Mouse (Mus musculus) monocyte, adult 5-6 weeks (primary cell): ENCODE data around the gene Pex11g. TPM values are rescaled to one million over a fixed set of nuclear protein-coding genes. Genes with fewer than 3 reads are reported as not detected.

Source experiments
- ATAC-seq: fragments of 153-309, 156-312 bp; replicated peaks from 2 replicates; pipeline ENCODE4 v1.8.0; 2017; ENCODE audit warnings: mild to moderate bottlenecking; ENCODE audit not compliant: low TSS enrichment, insufficient number of reproducible peaks, severe bottlenecking, poor library complexity, low FRiP score
- total RNA-seq: library from RNA; stranded (forward); fragments of 200-1000, 200-491, 200-594 nt; gene quantifications from 3 replicates; pipeline ENCODE4 v1.2.3, GENCODE M21; 2017

Gene Pex11g
- total RNA-seq, result 1.7 to 2.1 TPM in 2 of 3 replicates, not detected in the other

DNA sequence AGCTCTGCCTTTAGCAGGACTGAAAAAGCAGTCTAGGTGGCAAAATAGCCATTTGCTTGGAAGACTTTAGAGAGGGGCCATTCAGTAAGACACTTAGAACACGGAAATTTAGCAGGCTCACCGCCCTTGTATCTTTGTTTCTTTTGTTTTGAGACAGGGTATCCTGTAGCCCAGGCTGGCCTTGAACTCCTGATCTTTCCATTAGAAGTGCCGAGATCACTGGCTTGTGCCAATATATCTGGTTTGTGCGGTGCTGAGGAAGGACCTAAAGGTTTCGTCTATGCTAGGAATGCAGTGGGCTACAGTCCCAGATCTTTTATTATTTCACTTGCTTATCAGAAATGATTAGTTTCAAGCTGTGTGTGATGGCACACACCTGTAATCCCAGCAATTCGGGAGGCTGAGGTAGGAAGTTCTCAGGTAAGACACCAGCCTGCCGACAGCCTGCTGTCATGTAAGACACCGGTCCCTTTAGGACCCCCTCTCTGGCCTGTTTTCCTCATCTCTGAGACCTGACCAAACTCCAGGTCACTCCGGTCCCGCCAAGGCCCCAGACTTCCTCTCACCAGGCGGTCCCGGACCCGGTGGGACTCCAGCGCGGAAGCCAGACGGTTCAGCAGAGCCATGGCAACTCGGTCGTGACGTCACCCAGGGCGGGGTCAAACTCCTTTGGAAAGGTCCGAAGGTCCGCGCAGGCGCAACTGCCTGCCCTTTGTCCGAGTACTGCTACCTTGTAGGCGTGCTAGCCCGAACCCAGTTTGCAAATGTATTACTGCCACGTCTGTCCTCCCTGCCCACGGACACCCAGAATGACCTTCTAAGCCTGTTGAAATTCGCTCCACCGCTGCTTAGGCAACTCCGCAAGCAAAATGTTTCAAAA, at the start of gene Pex11g:
Gene Pex11g (minus strand): TSS at position 675 of the 880 bp plus-strand sequence.
- ATAC-seq, result peak; percentile 93

DNA sequence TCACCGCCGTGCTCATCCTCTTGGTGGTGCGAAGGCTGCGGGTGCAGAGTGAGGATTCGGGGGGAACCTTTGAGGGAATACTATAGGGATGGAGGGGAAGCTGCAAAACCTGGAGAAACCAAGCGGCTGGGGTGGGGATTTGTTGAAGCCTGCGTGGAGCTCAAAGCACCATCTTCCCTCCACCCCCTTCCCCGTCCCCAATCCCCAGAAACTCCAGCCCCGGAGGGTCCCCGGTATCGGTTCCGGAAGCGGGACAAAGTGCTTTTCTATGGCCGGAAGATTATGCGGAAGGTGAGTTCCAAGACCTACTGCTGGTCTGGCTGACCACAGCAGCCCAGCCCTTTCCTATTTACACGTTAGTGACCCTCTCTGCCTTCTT, 49.6 kb upstream of the Pex11g start:
- no peak for ATAC-seq

DNA sequence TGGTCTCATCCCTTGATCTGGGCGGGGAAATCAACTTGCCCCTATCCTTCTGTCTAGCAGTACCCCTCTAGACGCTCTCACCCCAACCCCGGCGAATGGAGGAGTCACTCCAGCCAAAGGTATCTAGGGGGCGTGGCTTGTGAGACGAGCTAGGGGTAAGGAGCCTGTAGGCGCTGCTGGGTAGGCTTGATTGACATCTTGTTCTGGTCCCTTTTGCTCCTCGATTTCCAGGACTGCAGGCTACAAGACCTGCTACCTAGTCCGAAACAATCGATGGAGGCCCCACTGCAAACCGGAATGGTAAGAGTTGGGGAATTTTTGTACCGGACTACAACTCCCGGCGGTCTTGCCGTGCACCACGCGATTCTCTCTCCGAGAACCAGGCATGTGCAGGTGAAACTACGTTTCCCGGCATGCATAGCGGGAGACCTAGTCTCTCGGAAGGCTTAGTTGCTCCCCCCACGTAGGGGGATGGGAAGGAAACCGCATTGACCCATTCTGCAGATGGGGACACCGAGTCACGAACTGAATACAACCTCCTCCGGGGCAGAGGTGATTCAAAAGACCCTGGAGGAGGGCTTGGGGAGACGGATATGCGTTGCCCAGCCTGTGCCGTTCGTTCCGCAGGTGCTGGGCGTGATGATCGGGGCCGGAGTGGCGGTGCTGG, 49.1 kb upstream of the Pex11g start:
- peak; percentile 79 for ATAC-seq

DNA sequence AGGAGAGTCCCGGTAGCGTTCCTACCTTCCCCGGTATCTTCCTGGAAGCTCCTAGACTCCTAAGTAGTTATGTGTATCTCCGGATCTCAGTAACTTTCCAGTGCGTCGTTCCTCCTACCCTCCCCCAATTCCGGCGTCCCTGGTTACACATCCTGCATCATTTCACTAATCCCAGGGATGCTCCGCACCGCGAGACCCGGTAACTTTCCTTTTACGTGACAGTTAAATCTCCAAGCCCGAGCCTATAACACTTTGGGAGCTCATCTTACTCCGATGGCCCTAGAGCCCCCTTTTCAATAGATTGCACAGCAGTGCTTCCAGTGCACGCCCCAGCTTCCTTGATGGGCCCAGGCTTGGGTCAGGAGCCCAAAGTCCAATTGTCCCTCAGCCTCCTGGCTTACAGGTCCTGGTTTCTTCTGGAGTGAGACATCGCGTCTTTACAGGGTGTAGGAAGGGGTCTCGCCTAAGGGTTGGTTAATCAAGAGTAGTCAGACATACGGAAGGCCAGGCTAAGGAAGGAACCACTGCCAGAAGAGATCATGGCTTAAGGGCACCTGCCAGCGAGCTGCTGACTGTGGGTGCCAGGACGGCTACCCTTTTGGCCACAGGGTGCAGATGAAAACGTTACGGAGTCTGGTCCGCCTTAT, 48.4 kb upstream of the Pex11g start:
- 0 out of 2 replicates have a peak, but pooled peaks have one; percentile 3 for ATAC-seq

- ATAC-seq, result peak; percentile 78
Observed at GRCm38 (mm10) chr8:3515260-3515671, 47.8 kb upstream of the Pex11g start, which contains the start of gene Pnpla6. Gene Pnpla6 (plus strand): TSS chr8:3515384.

- no peak for ATAC-seq
Observed at GRCm38 (mm10) chr8:3514681-3515247, 47.3 kb upstream of the Pex11g start.

DNA sequence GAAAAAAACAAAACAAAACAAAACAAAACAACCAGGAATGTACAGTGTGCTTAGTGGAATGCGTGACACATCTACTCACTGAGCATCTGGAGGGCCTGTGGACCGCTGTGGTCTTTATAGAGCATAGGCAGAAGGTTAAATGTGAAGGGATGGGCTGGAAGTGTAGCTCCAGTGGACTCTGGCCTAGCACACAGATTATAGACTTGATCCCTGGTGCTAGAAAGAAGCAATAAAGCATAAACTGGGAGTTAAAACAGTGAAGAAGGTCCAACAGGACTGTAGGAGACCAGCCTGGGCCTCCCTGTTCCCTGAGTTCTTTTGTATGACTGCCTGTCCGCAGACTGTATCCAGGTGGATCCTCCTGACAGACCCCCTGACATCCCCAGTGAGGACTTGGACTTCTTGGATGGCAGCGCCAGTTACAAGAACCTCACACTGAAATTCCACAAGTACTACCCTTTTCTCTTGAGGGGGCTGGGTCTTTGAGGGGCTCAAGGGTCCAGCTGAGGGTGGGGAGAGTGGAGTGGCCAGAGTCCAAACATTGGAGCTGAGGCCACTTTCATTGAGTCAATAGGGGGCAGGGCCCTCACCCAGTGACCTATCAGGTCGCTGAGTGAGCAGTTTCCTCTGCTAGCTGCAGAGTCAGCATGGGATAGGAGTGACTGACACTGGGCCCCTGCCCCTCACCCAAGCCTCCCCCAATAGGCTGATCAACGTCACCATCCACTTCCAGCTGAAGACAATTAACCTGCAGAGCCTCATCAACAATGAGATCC, 40.7 kb upstream of the Pex11g start:
- ATAC-seq, result no peak

DNA sequence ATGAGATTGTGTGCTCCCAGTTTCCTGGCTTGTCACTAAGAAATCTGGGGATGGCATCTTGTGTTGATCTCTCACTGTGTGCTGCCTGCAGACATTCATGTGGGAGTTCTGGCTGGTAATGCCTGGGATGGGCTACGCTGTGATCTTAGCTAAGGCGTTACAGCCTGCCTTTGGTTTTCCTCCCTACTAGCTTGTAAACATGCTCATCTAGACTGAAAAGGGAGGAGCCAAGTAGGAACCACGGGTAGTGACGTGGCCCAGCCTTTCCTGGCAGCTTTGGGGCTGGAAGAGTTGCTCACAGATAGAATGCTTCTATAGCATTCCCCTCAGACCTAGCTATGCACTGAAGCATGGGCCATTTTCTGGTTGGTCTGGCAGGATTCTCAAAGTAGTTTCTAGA, 34.7 kb upstream of the Pex11g start:
- no peak for ATAC-seq

DNA sequence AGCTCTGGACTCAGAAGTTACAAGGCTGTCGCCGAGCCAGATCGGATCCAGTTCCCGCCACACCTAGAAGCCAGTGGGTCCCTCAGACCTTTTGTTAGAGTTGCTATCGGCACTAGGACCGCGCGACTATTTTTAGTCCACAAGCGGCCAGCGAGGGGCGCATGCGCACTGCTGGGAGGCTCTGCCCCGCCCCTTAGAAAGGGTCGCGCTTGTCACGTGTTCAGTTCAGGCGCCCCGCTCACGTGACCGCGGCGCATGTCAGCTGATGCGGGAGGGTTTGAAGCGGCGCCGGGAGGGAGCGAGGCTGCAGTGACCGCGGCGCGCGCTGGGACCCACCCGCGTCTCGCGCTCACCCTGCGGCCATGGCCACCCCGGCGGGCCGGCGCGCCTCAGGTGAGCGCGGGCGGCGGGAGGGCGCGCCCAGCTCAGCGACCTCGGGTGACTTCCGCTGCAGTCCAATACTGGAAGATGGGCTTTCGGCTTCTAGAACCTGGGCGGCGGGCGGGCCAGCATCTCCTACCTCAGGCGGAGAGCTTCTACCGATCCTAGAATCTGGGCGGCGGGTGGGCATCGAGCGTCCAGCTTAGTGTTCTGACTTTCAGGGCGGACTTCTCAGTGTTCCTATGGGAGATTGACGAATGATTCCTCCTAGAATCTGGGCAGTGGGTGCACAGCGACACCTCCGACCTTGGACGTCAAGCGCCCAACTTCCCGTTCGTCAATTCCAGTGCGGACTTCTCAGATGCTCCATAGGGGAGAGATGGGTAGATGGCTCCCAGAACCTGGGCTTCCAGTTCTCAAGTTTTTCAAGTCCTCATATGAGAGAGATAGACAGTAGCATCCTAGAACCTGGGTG, 33.0 kb upstream of the Pex11g start, which contains the start of gene Mcoln1:
Gene Mcoln1 (plus strand): TSS at position 223 of the 856 bp plus-strand sequence.
- peak; percentile 84 for ATAC-seq

DNA sequence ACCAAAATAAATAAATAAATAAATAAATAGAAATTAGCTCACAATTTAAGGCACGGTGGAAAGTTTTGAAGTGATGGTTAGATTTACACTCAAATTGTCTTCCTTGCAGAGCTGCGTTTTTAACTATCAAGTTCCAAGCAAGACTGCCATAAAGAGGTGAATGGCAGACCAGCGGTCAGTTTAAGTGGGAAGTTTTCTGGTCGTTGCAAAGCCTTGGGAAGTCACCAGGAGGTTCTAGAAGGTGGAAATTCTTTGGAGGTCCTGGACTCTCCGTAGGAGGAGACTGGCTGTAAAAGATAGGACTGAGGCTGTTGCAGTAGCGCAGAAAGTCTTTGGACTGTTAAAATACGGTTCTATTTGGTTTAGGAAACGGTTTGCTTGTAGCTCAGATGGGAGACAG, 32.3 kb upstream of the Pex11g start:
- no peak for ATAC-seq

- no peak for ATAC-seq
Observed at GRCm38 (mm10) chr8:3498583-3498982, 31.1 kb upstream of the Pex11g start.

DNA sequence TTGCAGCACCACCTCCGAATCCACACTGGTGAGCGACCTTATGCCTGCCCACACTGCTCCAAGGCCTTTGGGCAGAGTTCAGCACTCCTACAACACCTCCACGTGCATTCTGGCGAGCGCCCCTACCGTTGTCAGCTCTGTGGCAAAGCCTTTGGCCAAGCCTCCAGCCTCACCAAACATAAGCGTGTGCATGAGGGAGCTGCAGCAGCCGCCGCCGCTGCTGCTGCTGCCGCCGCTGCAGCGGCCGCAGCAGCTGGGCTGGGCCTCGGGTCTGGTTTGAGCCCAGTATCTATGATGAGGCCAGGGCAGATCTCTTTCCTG, 28.9 kb upstream of the Pex11g start:
- no peak for ATAC-seq

- no peak for ATAC-seq
Observed at GRCm38 (mm10) chr8:3495578-3496427, 28.3 kb upstream of the Pex11g start.

GRCm38 (mm10) chr8:3493845-3494208, 26.3 kb upstream of the Pex11g start:
- no peak for ATAC-seq

DNA sequence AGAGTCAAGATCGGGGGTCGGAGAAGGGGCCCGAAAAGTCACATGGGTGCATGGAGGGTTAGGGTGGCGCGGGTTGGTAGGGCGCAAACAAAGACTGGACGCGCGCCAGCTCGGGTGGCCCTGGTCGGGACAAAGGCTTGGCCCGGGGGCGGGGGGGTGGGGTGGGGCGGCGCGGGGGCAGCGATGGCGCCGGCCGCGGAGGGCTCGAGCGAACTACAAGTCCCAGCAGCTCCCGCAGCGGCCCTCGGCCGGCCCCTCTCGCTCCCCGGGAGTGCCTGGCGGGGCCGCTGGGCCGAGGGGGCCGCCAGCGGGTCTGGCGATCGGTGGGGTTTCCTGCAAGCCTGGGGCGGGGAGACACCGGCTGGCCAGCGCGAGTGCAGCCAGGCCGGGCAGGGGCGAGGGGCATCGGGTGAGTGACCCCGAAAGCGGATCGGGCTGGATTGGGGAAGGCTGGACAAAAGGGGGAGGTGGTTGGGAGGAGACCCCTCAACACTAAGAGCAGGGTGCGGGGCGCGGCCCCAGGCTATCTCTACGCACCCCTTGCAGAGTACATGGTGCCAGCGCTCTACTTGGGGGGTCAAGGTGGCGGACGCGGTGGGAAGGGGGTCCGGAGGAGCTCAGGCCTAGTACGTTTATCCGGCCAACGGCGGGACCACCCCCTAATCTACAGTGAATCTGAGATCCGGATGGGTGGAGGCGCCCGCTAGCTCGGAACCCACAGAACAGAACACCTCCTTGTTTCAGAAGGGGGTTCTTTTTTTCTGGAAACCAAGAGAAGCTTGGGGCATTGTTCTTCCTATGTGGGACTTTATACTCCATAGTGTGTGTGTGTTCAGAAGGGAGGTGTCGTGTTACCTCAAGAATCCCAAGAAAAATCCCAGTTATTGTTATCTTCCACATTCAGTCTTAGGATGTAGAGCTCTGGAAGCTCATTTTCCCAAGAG, 25.7 kb upstream of the Pex11g start, which contains the start of gene Zfp358:
Gene Zfp358 (plus strand): TSS at position 238 of the 944 bp plus-strand sequence.
- peak; percentile 48 for ATAC-seq

DNA sequence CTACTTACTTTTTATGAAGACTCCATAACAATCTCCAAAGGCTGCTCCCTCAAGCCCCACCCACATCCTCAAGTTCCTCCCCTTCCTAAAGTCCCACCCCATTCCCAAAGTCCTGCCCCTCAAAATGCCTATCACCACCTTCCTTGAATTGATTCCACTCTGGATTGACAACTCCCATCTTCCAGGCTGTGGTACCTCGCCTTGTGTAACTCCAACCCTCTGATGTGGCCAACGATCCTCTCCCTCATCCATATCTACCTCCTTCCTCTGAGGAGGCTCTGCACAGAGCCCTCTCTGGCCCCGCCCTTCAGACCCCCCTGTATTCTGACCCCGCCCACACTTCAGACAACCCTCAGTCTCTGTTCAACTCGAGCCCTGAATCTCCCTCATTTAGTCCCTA, 17.7 kb upstream of the Pex11g start:
- ATAC-seq, result no peak
